Mouse (Mus musculus): ENCODE results near the gene Acap2. TPM values are rescaled to one million over a fixed set of nuclear protein-coding genes. Genes with fewer than 3 reads are reported as not detected.

Gene Acap2
- polyA plus RNA-seq, 1 experiment: 62.9 TPM

- Histone ChIP-seq H3K4me1 (ENCODE audit: control insufficient read depth, insufficient read depth, low read length) (peaks cover 34% of the 10 kb centered on the region), H3K27ac (ENCODE audit: insufficient read depth, low read depth, low read length) (no peak overlapping the region), H3K4me3 (ENCODE audit: insufficient read depth, low read length) (no peak overlapping the region)
- TF ChIP-seq POLR2A (IDR thresholded peaks at IDR 0.05; ENCODE audit: borderline replicate concordance, low read depth, low read length): no peak
- TF ChIP-seq CTCF (IDR thresholded peaks at IDR 0.05; ENCODE audit: low read depth, low read length): no peak
These were observed 138.1 kb downstream of the Acap2 start for GRCm38 (mm10) chr16:31062918-31063317.

GRCm38 (mm10) chr16:31061246-31061880 is 139.7 kb downstream of the Acap2 start:
- Histone ChIP-seq H3K4me3 (ENCODE audit: insufficient read depth, low read length) (no peak overlapping the region), H3K4me1 (ENCODE audit: control insufficient read depth, insufficient read depth, low read length) (peaks cover 21% of the 10 kb centered on the region), H3K27ac (ENCODE audit: insufficient read depth, low read depth, low read length) (no peak overlapping the region)
- TF ChIP-seq CTCF (IDR thresholded peaks at IDR 0.05; ENCODE audit: low read depth, low read length) (no peak), POLR2A (IDR thresholded peaks at IDR 0.05; ENCODE audit: borderline replicate concordance, low read depth, low read length) (no peak)

- TF ChIP-seq POLR2A (IDR thresholded peaks at IDR 0.05; ENCODE audit: borderline replicate concordance, low read depth, low read length) (no peak), CTCF (IDR thresholded peaks at IDR 0.05; ENCODE audit: low read depth, low read length) (no peak)
- no peak overlapping the region for H3K4me3 ChIP-seq (ENCODE audit: insufficient read depth, low read length)
- H3K27ac ChIP-seq (ENCODE audit: insufficient read depth, low read depth, low read length): no peak overlapping the region
- H3K4me1 ChIP-seq (ENCODE audit: control insufficient read depth, insufficient read depth, low read length): peaks cover 15% of the 10 kb centered on the region
These were observed 140.3 kb downstream of the Acap2 start for GRCm38 (mm10) chr16:31060714-31061113.

GRCm38 (mm10) chr16:31060226-31060625 is 140.8 kb downstream of the Acap2 start:
- no peak overlapping the region for H3K27ac ChIP-seq (ENCODE audit: insufficient read depth, low read depth, low read length)
- H3K4me3 ChIP-seq (ENCODE audit: insufficient read depth, low read length): no peak overlapping the region
- peaks cover 10% of the 10 kb centered on the region for H3K4me1 ChIP-seq (ENCODE audit: control insufficient read depth, insufficient read depth, low read length)
- no peak for TF ChIP-seq CTCF (IDR thresholded peaks at IDR 0.05; ENCODE audit: low read depth, low read length)
- TF ChIP-seq POLR2A (IDR thresholded peaks at IDR 0.05; ENCODE audit: borderline replicate concordance, low read depth, low read length): no peak

GRCm38 (mm10) chr16:31059730-31060129 is 141.3 kb downstream of the Acap2 start:
- H3K27ac ChIP-seq (ENCODE audit: insufficient read depth, low read depth, low read length): no peak overlapping the region
- peaks cover 5% of the 10 kb centered on the region for H3K4me1 ChIP-seq (ENCODE audit: control insufficient read depth, insufficient read depth, low read length)
- no peak overlapping the region for H3K4me3 ChIP-seq (ENCODE audit: insufficient read depth, low read length)
- TF ChIP-seq POLR2A (IDR thresholded peaks at IDR 0.05; ENCODE audit: borderline replicate concordance, low read depth, low read length) (no peak), CTCF (IDR thresholded peaks at IDR 0.05; ENCODE audit: low read depth, low read length) (no peak)

GRCm38 (mm10) chr16:31052812-31053211 is 148.2 kb downstream of the Acap2 start:
- no peak overlapping the region for H3K4me3 ChIP-seq (ENCODE audit: insufficient read depth, low read length)
- H3K27ac ChIP-seq (ENCODE audit: insufficient read depth, low read depth, low read length): no peak overlapping the region
- TF ChIP-seq POLR2A (IDR thresholded peaks at IDR 0.05; ENCODE audit: borderline replicate concordance, low read depth, low read length) (no peak), CTCF (IDR thresholded peaks at IDR 0.05; ENCODE audit: low read depth, low read length) (no peak)
- no peaks in the 10 kb centered on the region for H3K4me1 ChIP-seq (ENCODE audit: control insufficient read depth, insufficient read depth, low read length)

GRCm38 (mm10) chr16:31052177-31052726 is 148.8 kb downstream of the Acap2 start:
- no peak for TF ChIP-seq POLR2A (IDR thresholded peaks at IDR 0.05; ENCODE audit: borderline replicate concordance, low read depth, low read length)
- no peak for TF ChIP-seq CTCF (IDR thresholded peaks at IDR 0.05; ENCODE audit: low read depth, low read length)
- H3K4me1 ChIP-seq (ENCODE audit: control insufficient read depth, insufficient read depth, low read length): no peaks in the 10 kb centered on the region
- no peak overlapping the region for H3K4me3 ChIP-seq (ENCODE audit: insufficient read depth, low read length)
- H3K27ac ChIP-seq (ENCODE audit: insufficient read depth, low read depth, low read length): no peak overlapping the region

- Histone ChIP-seq H3K4me3 (ENCODE audit: insufficient read depth, low read length) (no peak overlapping the region), H3K27ac (ENCODE audit: insufficient read depth, low read depth, low read length) (no peak overlapping the region), H3K4me1 (ENCODE audit: control insufficient read depth, insufficient read depth, low read length) (no peaks in the 10 kb centered on the region)
- TF ChIP-seq CTCF (IDR thresholded peaks at IDR 0.05; ENCODE audit: low read depth, low read length) (no peak), POLR2A (IDR thresholded peaks at IDR 0.05; ENCODE audit: borderline replicate concordance, low read depth, low read length) (no peak)
These were observed 150.3 kb downstream of the Acap2 start for GRCm38 (mm10) chr16:31050701-31051100.

- no peaks in the 10 kb centered on the region for H3K4me1 ChIP-seq (ENCODE audit: control insufficient read depth, insufficient read depth, low read length)
- no peak overlapping the region for H3K4me3 ChIP-seq (ENCODE audit: insufficient read depth, low read length)
- H3K27ac ChIP-seq (ENCODE audit: insufficient read depth, low read depth, low read length): no peak overlapping the region
- TF ChIP-seq POLR2A (IDR thresholded peaks at IDR 0.05; ENCODE audit: borderline replicate concordance, low read depth, low read length) (no peak), CTCF (IDR thresholded peaks at IDR 0.05; ENCODE audit: low read depth, low read length) (no peak)
These were observed 152.9 kb downstream of the Acap2 start for GRCm38 (mm10) chr16:31048194-31048593.

- Histone ChIP-seq H3K4me1 (ENCODE audit: control insufficient read depth, insufficient read depth, low read length) (no peaks in the 10 kb centered on the region), H3K4me3 (ENCODE audit: insufficient read depth, low read length) (no peak overlapping the region)
- TF ChIP-seq CTCF (IDR thresholded peaks at IDR 0.05; ENCODE audit: low read depth, low read length) (no peak), POLR2A (IDR thresholded peaks at IDR 0.05; ENCODE audit: borderline replicate concordance, low read depth, low read length) (no peak)
These were observed 153.7 kb downstream of the Acap2 start for GRCm38 (mm10) chr16:31047186-31047898.

More at GRCm38 (mm10) chr16:31047186-31047898, 153.7 kb downstream of the Acap2 start:
- no peak overlapping the region for H3K27ac ChIP-seq (ENCODE audit: insufficient read depth, low read depth, low read length)

Data from bone marrow macrophage, adult 2 months (primary cell).